Mouse (Mus musculus) embryonic facial prominence, embryonic 15.5 days (tissue): ENCODE measurements at regions not wholly inside any gene's neighbourhood (a gene's known extent, or its start where the extent isn't known, plus 50 kb on each side); places are given as distances from the start of the nearest gene placed in this dataset.

ENCODE experiments used
- ATAC-seq: fragments of 200-750 bp; cut with Nextera tagmentation; 2 replicates; pipeline ENCODE4 v1.8.0; 2017; ENCODE audit warnings: low read depth, moderate TSS enrichment; ENCODE audit not compliant: insufficient number of reproducible peaks, low FRiP score, low TSS enrichment
- H3K27ac ChIP-seq: fragments of 300-500 bp; sonication (generic); replicated peaks from 2 replicates; pipeline ENCODE4 v1.5.1; 2015; ENCODE audit warnings: mild to moderate bottlenecking, inconsistent platforms
- H3K27me3 ChIP-seq: fragments of 300-500 bp; sonication (generic); 2 replicates; pipeline ENCODE4 v1.6.1; 2015; ENCODE audit warnings: inconsistent platforms
- H3K36me3 ChIP-seq: fragments of 300-500 bp; sonication (generic); 2 replicates; pipeline ENCODE4 v1.6.1; 2015; ENCODE audit warnings: mild to moderate bottlenecking, inconsistent platforms
- H3K4me1 ChIP-seq: fragments of 300-500 bp; sonication (generic); 2 replicates; pipeline ENCODE4 v1.6.1; 2015; ENCODE audit warnings: inconsistent platforms
- H3K4me2 ChIP-seq: fragments of 300-500 bp; sonication (generic); replicated peaks from 2 replicates; pipeline ENCODE4 v1.6.1; 2015; ENCODE audit warnings: mild to moderate bottlenecking, inconsistent platforms
- H3K4me3 ChIP-seq: fragments of 300-500 bp; sonication (generic); replicated peaks from 2 replicates; pipeline ENCODE4 v1.5.1; 2015; ENCODE audit warnings: mild to moderate bottlenecking, inconsistent platforms
- H3K9ac ChIP-seq: fragments of 300-500 bp; sonication (generic); 2 replicates; pipeline ENCODE4 v1.6.1; 2015; ENCODE audit warnings: inconsistent platforms
- H3K9me3 ChIP-seq: fragments of 300-500 bp; sonication (generic); replicated peaks from 2 replicates; pipeline ENCODE4 v1.6.1; 2016; ENCODE audit warnings: inconsistent platforms
- WGBS: fragments of 180-500 bp; shearing (Covaris S2); methylation state at CpG from one replicate; pipeline ENCODE4 v1.1.7; 2015; 5-methylcytosine and 5-hydroxymethylcytosine counted together

GRCm38 (mm10) chr12:25605396-25605795, 508.5 kb upstream of the Id2 start:
- Histone ChIP-seq H3K9me3 (no peaks in the 10 kb centered on the region), H3K4me1 (peaks cover 8% of the 10 kb centered on the region; the same call in 1 of the 2 replicates), H3K36me3 (no peaks in the 10 kb centered on the region), H3K4me3 (no peak overlapping the region), H3K9ac (no peak overlapping the region), H3K4me2 (no peak overlapping the region), H3K27me3 (no peaks in the 10 kb centered on the region), H3K27ac (no peak overlapping the region)
- ATAC-seq: no peak
- WGBS: 85% methylated on average over 3 of the region's 3 CpGs

GRCm38 (mm10) chr12:25590262-25590661, 493.3 kb upstream of the Id2 start:
- H3K4me1 ChIP-seq: no peaks in the 10 kb centered on the region
- no peaks in the 10 kb centered on the region for H3K9me3 ChIP-seq
- no peak overlapping the region for H3K4me2 ChIP-seq
- H3K27me3 ChIP-seq: no peaks in the 10 kb centered on the region
- H3K9ac ChIP-seq: no peak overlapping the region
- no peak overlapping the region for H3K4me3 ChIP-seq
- no peaks in the 10 kb centered on the region for H3K36me3 ChIP-seq
- 55% methylated on average over 2 of the region's 2 CpGs for WGBS
- no peak overlapping the region for H3K27ac ChIP-seq
- ATAC-seq: peak; percentile 86

GRCm38 (mm10) chr12:25585746-25586145, 488.8 kb upstream of the Id2 start:
- Histone ChIP-seq H3K4me1 (no peaks in the 10 kb centered on the region), H3K9me3 (no peaks in the 10 kb centered on the region), H3K27ac (no peak overlapping the region), H3K36me3 (no peaks in the 10 kb centered on the region), H3K4me3 (no peak overlapping the region), H3K4me2 (no peak overlapping the region), H3K27me3 (no peaks in the 10 kb centered on the region), H3K9ac (no peak overlapping the region)
- 91% methylated on average over 3 of the region's 3 CpGs for WGBS
- no peak for ATAC-seq

- H3K9ac ChIP-seq: no peak overlapping the region
- no peak overlapping the region for H3K4me2 ChIP-seq
- H3K27me3 ChIP-seq: no peaks in the 10 kb centered on the region
- H3K9me3 ChIP-seq: no peaks in the 10 kb centered on the region
- WGBS: 80% methylated on average over 8 of the region's 8 CpGs
- ATAC-seq: no peak
- H3K4me3 ChIP-seq: no peak overlapping the region
- no peak overlapping the region for H3K27ac ChIP-seq
- H3K36me3 ChIP-seq: no peaks in the 10 kb centered on the region
- no peaks in the 10 kb centered on the region for H3K4me1 ChIP-seq
Measured at GRCm38 (mm10) chr12:25579407-25579806, 482.5 kb upstream of the Id2 start.

GRCm38 (mm10) chr12:25565131-25565530, 468.2 kb upstream of the Id2 start:
- Histone ChIP-seq H3K27ac (no peak overlapping the region), H3K36me3 (no peaks in the 10 kb centered on the region), H3K9me3 (no peaks in the 10 kb centered on the region), H3K4me3 (no peak overlapping the region), H3K27me3 (no peaks in the 10 kb centered on the region), H3K4me1 (no peaks in the 10 kb centered on the region), H3K9ac (no peak overlapping the region), H3K4me2 (no peak overlapping the region)
- 80% methylated on average over 2 of the region's 2 CpGs for WGBS
- ATAC-seq: no peak

GRCm38 (mm10) chr12:25559601-25560000, 462.7 kb upstream of the Id2 start:
- Histone ChIP-seq H3K4me1 (no peaks in the 10 kb centered on the region), H3K36me3 (no peaks in the 10 kb centered on the region), H3K4me3 (no peak overlapping the region), H3K4me2 (no peak overlapping the region), H3K27me3 (no peaks in the 10 kb centered on the region), H3K9me3 (no peaks in the 10 kb centered on the region), H3K27ac (no peak overlapping the region), H3K9ac (no peak overlapping the region)
- no peak for ATAC-seq

- Histone ChIP-seq H3K27ac (no peak overlapping the region), H3K4me3 (no peak overlapping the region), H3K9me3 (no peaks in the 10 kb centered on the region), H3K4me1 (peaks cover 7% of the 10 kb centered on the region; the same call in 1 of the 2 replicates), H3K36me3 (no peaks in the 10 kb centered on the region), H3K4me2 (no peak overlapping the region), H3K27me3 (no peaks in the 10 kb centered on the region), H3K9ac (no peak overlapping the region)
- 72% methylated on average over 1 of the region's 1 CpGs for WGBS
- no peak for ATAC-seq
Measured at GRCm38 (mm10) chr12:25553656-25554055, 456.7 kb upstream of the Id2 start.

GRCm38 (mm10) chr12:25549735-25550134, 452.8 kb upstream of the Id2 start:
- no peaks in the 10 kb centered on the region for H3K27me3 ChIP-seq
- no peak overlapping the region for H3K4me2 ChIP-seq
- no peaks in the 10 kb centered on the region for H3K9me3 ChIP-seq
- 0 out of 2 replicates have a peak overlapping the region, but pooled peaks have one; percentile 11 for H3K27ac ChIP-seq
- WGBS: 54% methylated on average over 3 of the region's 3 CpGs
- no peaks in the 10 kb centered on the region for H3K36me3 ChIP-seq
- H3K4me1 ChIP-seq: peaks cover 7% of the 10 kb centered on the region; the same call in 1 of the 2 replicates
- no peak overlapping the region for H3K4me3 ChIP-seq
- no peak for ATAC-seq
- H3K9ac ChIP-seq: no peak overlapping the region

- H3K4me3 ChIP-seq: no peak overlapping the region
- H3K4me1 ChIP-seq: peaks cover 1% of the 10 kb centered on the region; the same call in 1 of the 2 replicates
- H3K4me2 ChIP-seq: no peak overlapping the region
- ATAC-seq: no peak
- no peak overlapping the region for H3K27ac ChIP-seq
- H3K27me3 ChIP-seq: no peaks in the 10 kb centered on the region
- no peaks in the 10 kb centered on the region for H3K9me3 ChIP-seq
- no peaks in the 10 kb centered on the region for H3K36me3 ChIP-seq
- H3K9ac ChIP-seq: no peak overlapping the region
- 37% methylated on average over 6 of the region's 6 CpGs for WGBS
Measured at GRCm38 (mm10) chr12:25544253-25544652, 447.3 kb upstream of the Id2 start.

GRCm38 (mm10) chr12:25534620-25534950, 437.6 kb upstream of the Id2 start:
- Histone ChIP-seq H3K27ac (0 out of 2 replicates have a peak overlapping the region, but pooled peaks have one; percentile 51), H3K9me3 (no peaks in the 10 kb centered on the region), H3K9ac (no peak overlapping the region), H3K36me3 (no peaks in the 10 kb centered on the region), H3K4me3 (no peak overlapping the region), H3K4me1 (peaks cover 42% of the 10 kb centered on the region), H3K27me3 (no peaks in the 10 kb centered on the region), H3K4me2 (no peak overlapping the region)
- no peak for ATAC-seq
- WGBS: 42% methylated on average over 5 of the region's 5 CpGs

- Histone ChIP-seq H3K4me2 (no peak overlapping the region), H3K9ac (no peak overlapping the region), H3K27me3 (no peaks in the 10 kb centered on the region), H3K9me3 (no peaks in the 10 kb centered on the region), H3K27ac (peak overlapping the region; percentile 51), H3K4me1 (peaks cover 42% of the 10 kb centered on the region), H3K4me3 (no peak overlapping the region), H3K36me3 (no peaks in the 10 kb centered on the region)
- 29% methylated on average over 10 of the region's 10 CpGs for WGBS
- ATAC-seq: peak; percentile 67; the same call in 1 of the 2 replicates
Measured at GRCm38 (mm10) chr12:25533709-25534619, 437.0 kb upstream of the Id2 start.

GRCm38 (mm10) chr12:25530483-25530882, 433.5 kb upstream of the Id2 start:
- peaks cover 40% of the 10 kb centered on the region for H3K4me1 ChIP-seq
- no peak overlapping the region for H3K4me2 ChIP-seq
- H3K4me3 ChIP-seq: no peak overlapping the region
- 88% methylated on average over 3 of the region's 3 CpGs for WGBS
- no peaks in the 10 kb centered on the region for H3K36me3 ChIP-seq
- no peak overlapping the region for H3K27ac ChIP-seq
- no peaks in the 10 kb centered on the region for H3K27me3 ChIP-seq
- ATAC-seq: no peak
- no peaks in the 10 kb centered on the region for H3K9me3 ChIP-seq
- H3K9ac ChIP-seq: no peak overlapping the region
